Mouse (Mus musculus) thymus, postnatal 10 days (tissue): ENCODE results near the gene Olfr136.

Experiments
- DNase-seq, 2 experiments: peaks; one replicate each; pipeline ENCODE4 v3.0.0; 2021; ENCODE audit warnings: low spot score in 2 of 2

Gene Olfr136

DNA sequence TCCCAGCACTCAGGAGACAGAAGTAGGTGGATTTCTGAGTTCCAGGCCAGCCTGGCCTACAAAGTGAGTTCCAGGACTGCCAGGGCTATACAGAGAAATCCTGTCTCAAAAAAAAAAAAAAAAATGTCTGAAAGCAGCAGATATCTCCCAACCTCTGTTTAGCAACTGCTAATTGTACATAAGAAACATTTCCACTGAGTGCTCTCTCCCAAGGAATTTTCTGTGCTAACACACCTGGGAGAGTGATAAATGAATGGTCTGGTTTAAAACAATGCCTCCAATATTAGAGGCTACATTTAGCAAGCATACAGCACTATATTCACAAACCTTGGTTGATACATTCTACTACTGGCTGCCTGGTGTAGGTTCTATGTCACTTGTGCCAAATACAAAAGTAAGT is at the start of gene Olfr136:
TSS of gene Olfr136 (plus strand) at position 301 of the 400 bp plus-strand sequence.
- no peak for DNase-seq

DNA sequence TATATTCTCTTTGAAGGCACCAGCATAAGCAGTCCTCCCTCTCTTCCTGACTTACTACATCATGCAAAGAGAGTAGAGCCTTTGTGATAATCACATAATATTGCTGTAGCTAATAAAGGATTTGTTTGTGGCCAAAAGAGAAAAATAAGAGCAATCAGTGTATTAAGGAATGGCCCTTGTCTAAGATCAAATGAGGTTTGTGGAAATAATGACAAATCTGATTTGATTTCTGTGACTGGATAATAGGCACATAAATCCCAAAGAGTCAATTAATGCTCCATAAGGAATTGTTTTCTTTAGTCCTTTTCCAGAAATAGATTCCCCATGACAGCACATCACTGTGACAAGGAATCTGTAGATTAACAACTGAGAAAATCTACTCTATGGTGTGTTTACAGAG is 22.2 kb upstream of the Olfr136 start, which contains the start of gene Olfr137:
TSS of gene Olfr137 (minus strand) at position 101 of the 400 bp plus-strand sequence.
- DNase-seq: no peak
